Mouse (Mus musculus) brown adipose tissue, adult 24 weeks (tissue): ENCODE data around the gene Mmp21. TPM values are rescaled to one million over a fixed set of nuclear protein-coding genes. Genes with fewer than 3 reads are reported as not detected.

Source experiments
- H3K27ac ChIP-seq: fragments of 200-500 bp; replicated peaks from 2 replicates; pipeline ENCODE4 v1.5.1; 2012; ENCODE audit warnings: low read depth, mild to moderate bottlenecking, low read length
- H3K4me1 ChIP-seq: fragments of 200-500 bp; 2 replicates; pipeline ENCODE4 v1.6.1; 2012; ENCODE audit warnings: low read length, mixed read lengths; ENCODE audit not compliant: control insufficient read depth, insufficient read depth, insufficient read length
- H3K4me3 ChIP-seq: fragments of 200-500 bp; 2 replicates; pipeline ENCODE4 v1.5.1; 2012; ENCODE audit warnings: low read depth, mild to moderate bottlenecking, low read length, moderate library complexity; ENCODE audit not compliant: insufficient read depth
- polyA plus RNA-seq: library from polyadenylated mRNA; stranded (reverse); fragments of >200 nt; gene quantifications from 2 replicates; pipeline ENCODE4 v1.2.4, GENCODE M21; 2012; ENCODE audit not compliant: missing spikeins, insufficient read depth, insufficient read length

The Mmp21 gene
- polyA plus RNA-seq, 1 experiment = not detected

GRCm38 (mm10) chr7:133684110-133684509, 4.2 kb upstream of the Mmp21 start:
- H3K4me1 ChIP-seq = no peaks in the 10 kb centered on the region
- no peak overlapping the region for H3K27ac ChIP-seq
- H3K4me3 ChIP-seq = no peak overlapping the region

GRCm38 (mm10) chr7:133683626-133684025, 3.8 kb upstream of the Mmp21 start:
- H3K4me3 ChIP-seq = no peak overlapping the region

GRCm38 (mm10) chr7:133679439-133679838, 422 bp downstream of the Mmp21 start:
- Histone ChIP-seq H3K4me3 (no peak overlapping the region), H3K27ac (no peak overlapping the region), H3K4me1 (no peaks in the 10 kb centered on the region)

More at GRCm38 (mm10) chr7:133683626-133684025, 3.8 kb upstream of the Mmp21 start:
- no peaks in the 10 kb centered on the region for H3K4me1 ChIP-seq
- H3K27ac ChIP-seq = no peak overlapping the region

GRCm38 (mm10) chr7:133678716-133679115, 1.1 kb downstream of the Mmp21 start:
- H3K4me3 ChIP-seq = no peak overlapping the region
- no peak overlapping the region for H3K27ac ChIP-seq
- no peaks in the 10 kb centered on the region for H3K4me1 ChIP-seq

GRCm38 (mm10) chr7:133676002-133676401, 3.9 kb downstream of the Mmp21 start:
- Histone ChIP-seq H3K4me3 (no peak overlapping the region), H3K27ac (no peak overlapping the region), H3K4me1 (no peaks in the 10 kb centered on the region)

- no peak overlapping the region for H3K27ac ChIP-seq
- no peaks in the 10 kb centered on the region for H3K4me1 ChIP-seq
- H3K4me3 ChIP-seq = no peak overlapping the region
Measured at GRCm38 (mm10) chr7:133670846-133671245, 9.0 kb downstream of the Mmp21 start.

- no peaks in the 10 kb centered on the region for H3K4me1 ChIP-seq
- no peak overlapping the region for H3K4me3 ChIP-seq
- H3K27ac ChIP-seq = no peak overlapping the region
Measured at GRCm38 (mm10) chr7:133669946-133670345, 9.9 kb downstream of the Mmp21 start.

GRCm38 (mm10) chr7:133669071-133669470, 10.8 kb downstream of the Mmp21 start:
- Histone ChIP-seq H3K4me1 (no peaks in the 10 kb centered on the region), H3K27ac (no peak overlapping the region), H3K4me3 (no peak overlapping the region)

GRCm38 (mm10) chr7:133662467-133662866, 17.4 kb downstream of the Mmp21 start:
- H3K4me3 ChIP-seq = no peak overlapping the region
- H3K4me1 ChIP-seq = no peaks in the 10 kb centered on the region
- H3K27ac ChIP-seq = no peak overlapping the region

GRCm38 (mm10) chr7:133645716-133646115, 34.1 kb downstream of the Mmp21 start:
- H3K27ac ChIP-seq = no peak overlapping the region
- no peak overlapping the region for H3K4me3 ChIP-seq
- no peaks in the 10 kb centered on the region for H3K4me1 ChIP-seq

GRCm38 (mm10) chr7:133638821-133639220, 41.0 kb downstream of the Mmp21 start:
- Histone ChIP-seq H3K4me3 (peak overlapping the region; percentile 20; the same call in 1 of the 2 replicates), H3K4me1 (peaks cover 2% of the 10 kb centered on the region; the same call in 1 of the 2 replicates), H3K27ac (no peak overlapping the region)

- Histone ChIP-seq H3K27ac (no peak overlapping the region), H3K4me3 (peak overlapping the region; percentile 82)
Measured at GRCm38 (mm10) chr7:133638306-133638705, 41.6 kb downstream of the Mmp21 start.

GRCm38 (mm10) chr7:133637361-133638305, 42.2 kb downstream of the Mmp21 start, which contains the start of gene Edrf1:
Gene Edrf1 (plus strand): TSS chr7:133637543.
- H3K27ac ChIP-seq = peak within 1 kb of the TSS; percentile 63
- peak within 1 kb of the TSS; percentile 82 for H3K4me3 ChIP-seq
- peaks cover 2% of the 10 kb centered on the region; the same call in 1 of the 2 replicates for H3K4me1 ChIP-seq

More at GRCm38 (mm10) chr7:133638306-133638705, 41.6 kb downstream of the Mmp21 start:
- peaks cover 2% of the 10 kb centered on the region; the same call in 1 of the 2 replicates for H3K4me1 ChIP-seq

GRCm38 (mm10) chr7:133636738-133637352, 43.0 kb downstream of the Mmp21 start:
- Histone ChIP-seq H3K27ac (peak overlapping the region; percentile 63), H3K4me1 (peaks cover 2% of the 10 kb centered on the region; the same call in 1 of the 2 replicates), H3K4me3 (peak overlapping the region; percentile 66)

GRCm38 (mm10) chr7:133634932-133635650, 44.8 kb downstream of the Mmp21 start:
- Histone ChIP-seq H3K4me1 (peaks cover 2% of the 10 kb centered on the region; the same call in 1 of the 2 replicates), H3K4me3 (no peak overlapping the region), H3K27ac (no peak overlapping the region)
